Mouse (Mus musculus) urinary bladder, postnatal 14 days (tissue): ENCODE data around the gene Rbfox3.

Source experiments
- DNase-seq: peaks from one replicate; pipeline ENCODE4 v3.0.0; 2021; ENCODE audit warnings: low spot score

Gene Rbfox3

DNA sequence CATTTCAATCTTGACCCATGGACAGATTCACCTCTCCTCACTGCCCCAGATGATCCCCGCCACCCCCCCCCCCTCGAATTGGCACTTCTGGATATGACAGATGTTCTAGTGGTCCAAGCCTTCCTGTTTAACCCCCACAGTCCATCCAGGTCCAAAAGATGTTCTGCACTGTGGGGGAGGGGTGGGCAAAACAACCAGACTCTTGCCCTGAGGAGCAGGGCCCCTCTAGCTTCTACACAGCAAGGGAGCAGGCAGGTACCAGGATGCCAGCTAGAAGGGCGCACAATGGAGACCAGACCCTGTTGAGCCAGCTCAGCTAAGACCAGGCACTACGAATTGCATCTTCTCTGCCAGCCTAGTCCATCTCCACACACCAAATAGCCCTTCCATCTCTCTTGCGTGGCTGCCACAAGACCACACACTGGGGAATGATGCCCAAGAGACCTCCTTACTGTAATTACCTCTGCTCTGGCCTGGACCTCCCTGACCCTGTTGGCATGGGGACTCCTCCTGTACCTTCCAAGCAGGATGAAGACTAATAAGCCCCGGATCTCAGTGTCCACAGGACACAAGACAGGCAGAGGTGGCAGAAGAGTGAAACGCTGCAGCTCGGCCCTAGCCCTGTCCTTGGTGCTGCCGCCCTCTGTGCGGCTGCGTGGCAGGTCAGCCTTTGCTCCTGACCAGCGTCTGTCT, 5.1 kb downstream of the Rbfox3 start:
- no peak for DNase-seq

DNA sequence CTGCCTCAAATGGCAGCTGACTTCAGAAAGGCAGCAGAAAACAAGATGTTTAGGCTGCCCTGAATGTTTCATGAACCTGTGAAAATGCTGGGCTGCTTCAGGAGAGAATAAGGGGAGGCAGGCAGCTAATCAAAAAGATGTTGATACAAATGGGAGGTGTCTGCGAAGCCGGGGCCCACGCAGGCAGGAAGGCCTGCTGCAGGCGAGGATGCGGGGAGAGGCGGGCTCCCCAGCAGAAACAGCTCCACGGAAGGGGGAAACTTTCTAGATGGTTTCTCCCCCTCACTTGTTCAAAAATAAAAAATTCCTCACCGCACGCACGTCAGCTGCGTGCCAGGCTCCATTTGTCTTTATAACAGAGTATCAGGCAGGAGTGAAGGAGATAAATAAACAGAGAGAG, 5.7 kb downstream of the Rbfox3 start:
- no peak for DNase-seq

DNA sequence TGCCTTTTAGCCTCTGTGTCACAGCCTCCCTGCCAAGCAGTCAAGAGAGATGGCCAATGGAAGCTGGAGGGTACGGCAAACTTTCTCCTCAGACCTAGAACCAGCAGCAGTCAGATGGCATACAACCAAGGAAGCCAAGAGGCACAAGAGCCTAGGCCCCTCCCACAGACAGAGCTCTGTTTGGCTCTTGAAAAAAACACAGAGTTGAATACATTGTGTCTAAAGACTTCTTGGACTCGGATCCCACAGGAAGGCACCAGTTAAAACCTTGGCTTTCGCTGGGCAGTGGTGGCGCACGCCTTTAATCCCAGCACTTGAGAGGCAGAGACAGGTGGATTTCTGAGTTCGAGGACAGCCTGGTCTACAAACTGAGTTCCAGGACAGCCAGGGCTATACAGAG, 7.1 kb downstream of the Rbfox3 start:
- DNase-seq, result no peak

DNA sequence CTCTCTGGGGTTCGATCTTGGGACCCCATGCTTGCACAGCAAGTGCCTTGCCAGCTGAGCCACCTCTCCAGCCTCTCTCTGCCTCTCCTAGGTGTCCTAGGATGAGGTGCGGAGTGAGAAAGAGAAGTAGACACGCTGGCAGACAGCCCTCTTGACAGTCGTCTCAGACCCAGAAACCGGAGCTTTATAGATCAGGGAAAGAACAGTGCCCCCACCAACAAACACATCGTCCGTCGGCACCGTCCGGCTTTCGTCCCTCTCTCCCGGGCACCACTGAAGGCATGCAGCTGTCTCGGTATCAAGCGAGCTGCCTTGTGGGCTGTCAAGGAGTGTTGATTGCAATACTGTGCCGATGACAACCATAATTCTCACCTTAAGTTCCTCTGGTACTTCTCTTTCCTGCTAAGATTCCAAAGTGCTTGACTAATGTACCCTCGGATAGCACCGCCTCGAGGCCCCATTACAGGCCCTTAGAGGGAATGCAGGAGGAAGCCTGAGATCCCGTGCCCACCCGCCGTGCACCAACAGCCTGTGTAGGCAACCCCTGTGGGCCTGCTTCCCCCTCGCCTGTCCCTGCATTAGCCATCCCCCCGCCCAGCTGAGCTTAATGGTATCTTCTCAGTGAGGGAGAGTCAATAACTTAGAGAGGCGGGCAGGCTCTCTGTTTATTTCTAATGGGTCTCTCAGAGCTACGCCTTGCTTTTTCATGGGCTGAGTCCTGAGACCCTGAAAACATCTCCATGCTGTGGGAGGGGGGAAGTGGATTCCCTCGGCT, 11.4 kb downstream of the Rbfox3 start:
- no peak for DNase-seq

DNA sequence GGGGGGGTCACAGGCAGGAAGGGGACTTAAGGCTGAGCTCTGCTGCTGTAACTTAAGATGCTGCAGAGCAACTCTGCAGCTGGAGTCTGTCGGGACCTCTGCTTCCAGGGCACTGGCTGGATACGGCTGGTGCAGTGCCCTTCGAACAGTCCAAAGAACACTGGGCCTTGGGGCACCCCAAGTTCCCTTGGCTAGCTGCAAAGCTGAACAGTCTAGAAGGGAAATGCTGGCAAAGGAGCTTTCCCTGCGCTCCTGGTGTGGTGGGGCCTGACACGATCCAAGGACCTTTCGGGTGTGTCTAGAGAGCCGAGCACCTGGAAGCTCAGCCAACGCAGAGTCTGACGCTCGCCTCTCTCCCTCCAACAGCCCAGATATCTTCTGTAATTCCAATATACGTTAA, 12.8 kb downstream of the Rbfox3 start:
- DNase-seq, result no peak

DNA sequence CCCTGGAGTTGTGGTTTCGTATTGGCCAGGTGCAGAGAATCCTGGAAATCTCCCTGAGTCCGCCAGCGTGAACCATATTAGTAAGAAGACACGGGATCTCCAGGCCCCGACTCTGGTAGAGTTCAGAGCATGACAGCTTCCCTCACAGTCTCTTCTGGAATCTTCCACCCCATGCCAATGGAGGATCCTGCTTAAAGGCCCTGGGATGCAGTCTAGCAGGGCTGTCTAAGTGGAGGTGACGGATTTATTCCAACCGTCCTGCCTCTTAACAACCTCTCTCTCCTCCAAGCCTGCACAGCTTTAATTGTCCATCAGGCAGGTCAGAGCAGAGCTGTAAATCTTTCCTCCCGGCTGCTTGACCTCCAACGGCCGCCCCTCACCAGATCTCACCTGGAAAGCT, 13.2 kb downstream of the Rbfox3 start:
- no peak for DNase-seq

DNA sequence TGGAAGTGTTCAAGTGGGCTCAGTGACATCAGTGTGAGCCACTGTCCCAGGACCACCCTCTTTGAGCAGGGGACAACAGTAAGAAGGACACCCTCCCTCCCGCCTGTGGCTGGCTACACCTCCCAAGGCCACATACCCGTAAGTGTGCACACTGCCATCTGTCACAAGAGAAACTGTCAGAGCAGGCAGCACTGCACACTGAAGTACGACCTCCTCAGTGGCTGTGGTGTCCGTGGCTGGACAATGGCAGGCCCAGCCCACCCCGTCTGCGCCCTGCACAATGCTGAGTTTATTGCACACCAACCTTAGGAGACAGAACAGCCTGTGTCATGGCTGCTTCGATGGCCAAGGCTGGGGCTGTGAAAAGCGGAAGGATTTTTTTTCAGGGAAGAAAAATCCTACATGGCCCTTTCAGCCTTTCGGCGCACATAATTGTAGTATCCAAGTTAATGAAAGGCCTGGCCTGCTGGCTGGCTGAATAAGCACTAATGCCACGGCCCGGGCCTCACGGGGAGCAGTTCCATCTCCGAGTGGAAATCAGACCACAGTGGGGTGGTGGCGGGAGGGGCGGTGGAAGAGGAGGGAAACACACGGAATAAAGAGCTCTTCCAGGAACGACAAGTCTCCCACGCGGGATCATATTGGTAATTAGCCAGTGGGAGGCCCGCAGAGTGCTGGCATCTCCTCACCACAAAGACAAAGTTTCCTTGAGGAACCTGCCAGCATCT, 14.1 kb downstream of the Rbfox3 start:
- no peak for DNase-seq

DNA sequence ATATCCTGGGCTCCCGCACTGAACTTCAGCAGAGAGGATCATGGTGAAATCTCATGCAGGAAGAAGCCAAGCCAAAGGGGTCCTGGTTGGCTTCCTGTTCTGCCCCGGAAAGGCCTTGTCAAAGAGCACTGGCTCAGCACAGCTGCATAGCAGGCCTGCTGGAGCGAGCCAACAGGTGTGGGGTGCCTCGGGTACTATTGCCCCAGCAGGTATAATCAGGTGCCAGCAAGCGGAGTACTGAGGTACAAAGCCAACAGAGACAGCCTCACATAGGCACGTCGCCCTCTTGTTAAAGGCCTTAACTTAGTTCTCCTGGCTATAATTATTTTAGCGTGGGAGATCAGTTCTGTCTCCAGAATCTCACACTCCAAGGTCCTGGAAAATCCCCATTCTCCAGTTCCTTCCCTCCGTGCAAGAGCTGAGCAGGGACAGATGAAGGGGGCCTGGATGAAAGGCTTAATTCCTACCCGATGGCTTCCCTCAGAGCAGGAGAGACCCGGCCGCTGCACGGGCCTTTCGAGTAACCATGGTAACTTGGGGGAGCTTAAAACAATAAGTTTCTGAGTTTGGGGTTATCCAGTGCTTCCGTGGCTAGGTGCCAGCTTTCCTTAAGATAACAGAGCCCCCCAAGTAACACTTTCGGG, 15.2 kb downstream of the Rbfox3 start:
- no peak for DNase-seq

DNA sequence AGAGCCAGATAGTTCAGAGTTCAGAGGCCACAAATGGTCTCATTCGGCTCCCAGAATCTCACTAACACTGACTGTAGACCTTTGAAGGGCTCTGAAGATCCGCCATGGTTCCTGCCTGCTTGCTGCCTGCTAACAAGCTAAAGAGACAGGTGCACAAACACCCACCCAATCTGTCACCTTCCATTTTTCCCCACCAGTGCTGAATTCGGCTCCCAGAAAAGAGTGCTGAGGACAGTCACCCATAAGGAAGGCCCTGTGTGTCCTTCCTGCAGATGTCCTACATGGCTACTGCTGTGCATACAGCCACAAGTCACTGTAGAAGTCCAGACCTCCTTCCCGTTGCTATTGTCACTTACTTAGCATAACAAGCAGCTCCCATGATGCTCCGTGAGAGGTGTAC, 16.6 kb downstream of the Rbfox3 start:
- DNase-seq, result no peak

DNA sequence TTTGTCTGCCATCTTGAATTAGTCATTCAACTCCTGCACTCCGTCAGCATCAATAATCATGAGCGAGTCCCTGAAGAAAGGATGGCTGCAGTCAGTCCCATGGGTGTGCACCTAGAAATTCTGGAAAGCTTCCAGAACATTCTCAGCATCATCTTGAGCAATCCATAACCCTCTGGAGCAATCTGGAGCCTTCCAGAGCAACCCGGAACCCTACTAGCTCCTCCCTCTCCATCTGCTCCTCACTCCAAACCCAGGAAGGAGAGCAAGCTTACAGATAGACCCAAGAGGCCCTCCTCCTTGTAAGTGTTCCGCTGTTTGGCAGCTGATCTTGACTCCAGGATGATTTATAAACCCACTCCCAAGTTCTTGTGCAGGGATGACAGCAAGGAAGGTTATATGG, 17.2 kb downstream of the Rbfox3 start:
- DNase-seq, result no peak

DNA sequence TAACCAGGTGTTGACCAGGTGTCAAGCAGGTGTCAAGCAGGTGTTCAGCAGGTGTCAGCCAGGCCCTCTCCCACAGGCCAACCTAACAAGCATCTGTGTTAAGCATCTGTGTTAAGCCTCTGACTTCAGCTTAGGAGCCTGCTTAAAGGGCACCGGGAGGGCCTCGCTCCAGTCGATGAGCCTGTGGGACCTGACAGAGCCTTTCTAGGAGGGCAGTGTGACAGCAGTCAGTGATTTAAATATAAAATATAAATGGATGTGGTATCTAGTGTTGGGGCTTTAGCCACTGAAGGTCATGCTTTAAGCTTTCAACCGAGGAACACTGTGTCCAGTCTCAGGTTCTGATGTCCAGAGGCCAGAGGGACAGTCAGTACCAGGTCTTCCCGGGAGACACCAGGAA, 18.5 kb downstream of the Rbfox3 start:
- no peak for DNase-seq

DNA sequence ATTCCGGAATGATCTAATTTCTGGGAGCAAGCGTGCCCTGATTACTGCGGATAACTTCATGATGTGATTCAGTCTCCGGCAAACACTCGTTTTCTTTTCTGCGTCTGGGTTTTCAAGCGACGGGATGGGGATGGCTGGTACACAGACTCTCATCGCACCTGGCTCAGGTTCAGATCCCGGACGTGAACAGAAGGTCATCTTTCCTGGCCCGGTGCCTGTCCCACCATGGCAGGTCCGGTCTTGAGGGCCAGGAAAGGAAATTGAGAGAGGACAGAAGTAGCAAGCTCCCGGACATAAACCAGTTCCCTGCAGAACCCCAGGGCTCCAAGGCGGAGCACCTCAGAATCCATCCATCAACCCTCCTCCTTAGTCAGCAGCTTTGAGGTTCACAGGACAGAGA, 19.9 kb downstream of the Rbfox3 start:
- DNase-seq, result no peak

DNA sequence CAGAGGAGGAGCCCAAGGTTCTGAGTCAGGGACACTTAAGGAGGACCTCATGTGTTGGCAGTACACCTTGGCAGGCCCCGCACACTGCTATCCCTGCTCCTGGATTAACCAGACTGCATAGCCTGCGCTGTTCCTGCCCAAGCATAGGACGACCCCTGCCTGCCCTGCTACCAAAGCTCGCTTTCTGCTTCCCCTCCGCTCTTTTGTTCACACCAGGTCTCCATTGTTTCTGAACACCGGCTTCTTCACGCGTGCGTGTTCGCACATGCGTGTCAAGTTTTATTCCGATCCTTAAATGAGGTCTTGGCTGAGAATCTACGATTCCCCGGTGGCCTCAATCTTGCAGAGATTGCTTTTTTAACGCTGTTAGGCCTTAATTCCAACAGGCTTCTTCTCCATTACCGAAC, 20.4 kb downstream of the Rbfox3 start:
- DNase-seq, result no peak

DNA sequence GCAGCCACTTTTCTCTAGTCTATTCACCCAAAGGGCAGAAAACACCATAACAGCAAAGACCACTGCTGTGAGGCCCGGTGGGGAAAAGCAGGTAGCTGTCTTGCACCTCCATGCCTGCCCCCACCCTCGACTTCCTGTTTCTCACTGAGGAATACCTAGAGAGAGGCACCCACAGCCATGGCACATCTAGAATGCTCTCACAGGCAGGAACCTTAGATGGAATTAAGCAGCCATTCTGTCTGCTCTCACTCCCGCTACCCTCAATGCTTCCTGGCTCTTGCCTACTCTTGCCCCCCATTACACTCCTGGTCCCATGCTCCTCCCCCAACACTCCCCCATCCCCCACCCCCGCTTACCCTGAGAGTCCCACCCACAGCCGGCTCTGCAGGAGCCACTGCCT, 20.9 kb downstream of the Rbfox3 start:
- no peak for DNase-seq

DNA sequence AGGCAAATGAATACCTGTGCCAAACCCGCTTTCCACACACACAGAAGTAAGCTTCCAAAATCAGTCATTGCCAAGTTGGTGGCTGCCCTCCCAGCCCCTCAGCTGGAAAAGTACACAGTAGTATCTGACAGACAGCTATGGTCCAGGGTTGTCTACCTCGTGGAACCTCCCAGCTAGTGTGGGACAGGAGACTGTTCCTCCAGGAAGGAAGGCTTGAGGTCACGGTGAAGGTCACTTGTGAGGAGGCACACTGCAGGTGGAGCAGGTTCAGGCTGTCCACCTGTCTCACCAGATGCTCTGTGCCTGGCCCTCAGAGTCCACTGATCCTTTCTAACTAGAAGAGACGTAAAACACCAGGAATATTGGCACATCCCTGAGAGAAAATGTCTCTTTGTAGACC, 21.9 kb downstream of the Rbfox3 start:
- DNase-seq, result no peak

DNA sequence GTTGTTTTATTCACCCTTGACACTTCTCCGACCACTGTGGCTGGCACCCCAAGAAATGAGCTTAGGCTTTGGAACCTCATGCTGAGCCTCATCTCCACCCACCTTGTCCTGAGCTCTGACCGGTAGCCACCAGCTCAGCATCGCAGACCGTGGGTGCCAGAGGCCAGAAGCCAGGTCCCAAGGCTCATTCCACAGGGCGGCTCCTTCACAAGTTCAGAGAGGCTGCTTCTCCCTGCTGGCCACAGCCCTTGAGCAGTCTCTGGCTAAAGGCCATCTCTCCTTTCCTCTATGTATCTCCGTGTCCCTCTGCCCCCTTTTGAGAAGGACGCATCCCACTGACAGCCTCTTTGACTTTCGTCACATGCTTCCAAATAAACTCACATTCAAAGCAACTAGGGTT, 23.0 kb downstream of the Rbfox3 start:
- DNase-seq, result no peak

DNA sequence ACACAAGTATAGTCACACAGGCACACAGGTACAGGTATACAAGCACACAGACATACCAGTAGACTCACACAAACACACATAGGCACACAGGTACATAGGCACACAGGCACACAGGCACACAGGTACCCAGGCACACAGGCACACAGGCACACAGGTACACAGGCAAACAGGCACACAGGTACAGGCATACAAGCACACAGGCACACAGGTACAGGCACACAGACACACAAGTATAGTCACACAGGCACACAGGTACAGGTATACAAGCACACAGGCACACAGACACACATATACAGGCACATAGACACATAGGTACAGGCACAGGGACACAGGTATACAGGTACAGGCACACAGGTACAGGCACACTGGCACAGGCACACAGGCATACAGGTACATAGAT, 24.2 kb downstream of the Rbfox3 start:
- no peak for DNase-seq

DNA sequence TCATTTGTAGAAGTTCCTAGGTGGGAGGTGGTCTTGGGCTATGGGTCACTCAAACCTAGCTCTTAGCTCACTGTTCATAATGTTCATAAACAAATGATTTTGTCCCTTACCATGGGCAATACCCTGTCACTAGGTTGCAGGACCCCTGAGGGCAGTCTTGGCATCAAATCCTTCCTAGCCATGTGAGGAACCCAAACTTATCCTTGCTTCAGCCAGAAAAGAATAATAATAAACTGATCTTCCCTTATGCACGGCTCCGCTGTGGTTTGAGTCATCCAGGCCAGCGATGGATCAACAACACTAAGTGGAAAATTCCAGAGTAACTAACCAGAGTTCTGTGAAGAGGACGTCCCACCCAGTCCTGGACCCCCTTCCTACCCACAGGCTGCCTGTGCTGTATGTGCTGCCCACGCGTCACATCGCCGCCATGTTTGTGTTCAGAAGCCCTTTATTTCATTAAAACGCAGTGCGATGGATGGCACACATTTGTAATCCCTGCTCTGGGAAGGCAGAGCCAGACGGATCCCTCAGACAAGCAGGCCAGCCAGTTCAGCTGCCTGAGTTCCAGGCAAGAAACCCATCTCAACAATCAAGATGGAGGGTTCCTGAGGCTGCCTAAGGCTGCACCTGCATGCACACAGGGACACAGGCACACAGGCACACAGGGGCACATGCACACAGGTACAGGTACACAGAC, 25.0 kb downstream of the Rbfox3 start:
- no peak for DNase-seq

DNA sequence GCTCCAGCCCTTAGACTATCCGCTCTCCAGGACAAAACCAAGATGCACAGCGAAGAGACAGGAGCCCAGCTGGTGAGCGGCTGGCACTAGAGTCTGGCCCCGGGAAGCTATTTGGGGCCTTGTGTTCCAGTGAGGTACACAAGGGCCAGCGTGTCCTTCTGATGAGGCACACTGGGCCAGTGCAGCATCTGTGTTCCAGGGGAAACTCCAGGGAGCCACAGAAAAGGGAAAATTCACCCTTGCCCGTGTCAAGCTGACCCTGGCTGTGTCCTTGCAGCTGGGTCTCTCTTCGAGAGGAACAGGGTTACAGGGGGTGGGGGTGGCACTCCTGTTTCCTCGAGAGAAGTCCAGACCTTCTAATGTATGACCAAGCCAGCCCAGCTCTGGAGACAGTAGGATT, 25.8 kb downstream of the Rbfox3 start:
- no peak for DNase-seq

DNA sequence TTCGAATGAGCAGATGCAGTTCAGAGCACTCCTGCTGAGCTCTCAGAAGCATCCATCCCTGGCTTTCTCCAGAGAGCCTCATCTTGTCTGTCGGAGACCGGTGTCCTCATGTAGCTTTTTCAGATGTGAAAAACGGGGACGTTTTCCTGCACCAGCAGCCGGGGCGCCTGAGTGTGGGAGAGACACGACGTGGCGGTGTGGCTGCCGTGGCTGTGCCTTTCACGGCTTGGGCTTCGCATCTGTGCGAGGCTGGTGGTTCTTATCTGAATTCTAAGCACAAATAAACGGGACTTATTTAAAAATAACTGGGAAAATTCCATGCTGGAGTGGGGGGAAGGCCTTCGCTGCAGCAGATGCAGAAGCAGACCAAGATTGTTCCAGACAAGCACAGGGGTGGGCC, 26.3 kb downstream of the Rbfox3 start:
- no peak for DNase-seq

DNA sequence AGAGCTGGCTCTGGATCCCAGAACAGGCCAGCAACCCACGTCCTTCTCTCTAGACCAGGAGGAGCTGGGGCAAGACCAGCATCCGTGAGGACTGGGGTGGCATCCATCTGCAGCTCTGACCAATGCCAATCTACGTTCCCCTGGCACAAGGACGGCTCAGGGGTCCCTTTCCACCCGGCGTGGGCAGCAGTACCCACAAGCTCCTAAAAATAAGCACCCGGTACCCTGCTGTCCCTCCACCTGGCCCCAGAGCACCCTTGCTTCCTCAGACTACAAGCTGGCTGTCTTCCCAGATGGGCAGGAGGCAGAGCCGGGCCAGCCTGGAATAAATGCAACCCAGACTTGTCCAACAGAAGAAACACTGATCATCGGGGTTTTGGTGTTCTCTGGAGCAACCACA, 28.3 kb downstream of the Rbfox3 start:
- no peak for DNase-seq
